Mouse (Mus musculus): ENCODE data around the gene Etl4. TPM values are rescaled to one million over a fixed set of nuclear protein-coding genes. Genes with fewer than 3 reads are reported as not detected.

Etl4 gene
- polyA plus RNA-seq, 1 experiment from 2014 or later, result 16.1 TPM

DNA sequence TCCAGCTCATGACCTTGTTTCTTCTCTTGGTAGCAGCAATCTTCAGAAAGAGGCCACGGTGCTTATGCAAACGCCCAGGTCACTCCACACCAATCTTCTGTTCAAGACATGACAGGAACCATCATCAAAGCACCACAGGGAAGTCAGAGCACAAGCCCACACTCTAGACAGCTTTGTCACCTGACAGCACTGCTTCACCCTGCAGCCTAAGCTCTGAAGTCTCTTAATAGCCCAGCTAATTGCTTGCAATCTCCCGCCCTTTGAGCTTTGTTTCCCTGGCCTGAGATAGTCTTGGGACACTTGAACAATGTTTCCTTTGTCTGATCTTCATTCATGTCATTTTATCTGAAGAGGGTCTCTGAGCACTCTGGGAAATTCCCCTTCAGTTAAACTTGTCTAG is 779.8 kb downstream of the Etl4 start:
- 24% methylated on average over 3 of the region's 3 CpGs for WGBS
- Histone ChIP-seq H3K9me3 (ENCODE audit: control insufficient read depth) (no peaks in the 10 kb centered on the region), H3K9ac (ENCODE audit: low read depth, low read length) (no peak overlapping the region), H3K36me3 (ENCODE audit: control insufficient read depth, insufficient read depth) (no peaks in the 10 kb centered on the region), H3K27me3 (replicated peaks; ENCODE audit: control insufficient read depth, insufficient read depth, low read length) (no peaks in the 10 kb centered on the region), H3K27ac (ENCODE audit: low read depth, low read length) (peak overlapping the region; percentile 81; the same call in 1 of the 2 replicates), H3K4me3 (ENCODE audit: low read depth, low read length) (no peak overlapping the region), H3K4me2 (replicated peaks; ENCODE audit: low read depth) (no peak overlapping the region), H3K4me1 (replicated peaks; ENCODE audit: control insufficient read depth, insufficient read depth, low read length) (peaks cover 18% of the 10 kb centered on the region; the same call in 1 of the 2 replicates)
- peak; percentile 93 for ATAC-seq
- TF ChIP-seq CTCF (IDR thresholded peaks at IDR 0.05; ENCODE audit: low read depth), result no peak

- no peak overlapping the region for H3K4me3 ChIP-seq (ENCODE audit: low read depth, low read length)
Observed at GRCm38 (mm10) chr2:20692898-20693297, 783.3 kb downstream of the Etl4 start.

DNA sequence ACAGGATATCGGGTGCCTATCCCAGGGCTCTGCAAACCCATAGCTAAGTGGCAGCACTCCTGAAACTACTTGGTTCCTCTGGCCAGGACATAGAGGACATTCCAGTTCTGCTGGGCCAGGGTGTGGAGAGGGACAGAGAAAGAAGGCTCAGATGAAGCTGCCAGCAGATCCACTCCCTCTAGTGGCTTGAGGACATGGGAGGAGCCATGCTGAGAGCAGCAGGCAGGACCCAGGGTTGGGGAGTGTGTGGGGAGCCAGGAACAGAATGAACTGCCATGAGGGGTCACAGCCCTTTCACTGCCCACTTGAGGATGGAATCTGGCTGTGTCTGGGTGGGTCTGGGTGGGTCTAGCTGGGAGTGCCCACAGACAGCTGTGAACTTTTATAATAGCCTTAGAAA is 784.2 kb downstream of the Etl4 start:
- Histone ChIP-seq H3K4me1 (replicated peaks; ENCODE audit: control insufficient read depth, insufficient read depth, low read length) (peaks cover 18% of the 10 kb centered on the region; the same call in 1 of the 2 replicates), H3K9ac (ENCODE audit: low read depth, low read length) (no peak overlapping the region), H3K36me3 (ENCODE audit: control insufficient read depth, insufficient read depth) (no peaks in the 10 kb centered on the region), H3K9me3 (ENCODE audit: control insufficient read depth) (no peaks in the 10 kb centered on the region), H3K27me3 (replicated peaks; ENCODE audit: control insufficient read depth, insufficient read depth, low read length) (no peaks in the 10 kb centered on the region), H3K4me3 (ENCODE audit: low read depth, low read length) (no peak overlapping the region), H3K4me2 (replicated peaks; ENCODE audit: low read depth) (no peak overlapping the region), H3K27ac (ENCODE audit: low read depth, low read length) (peak overlapping the region; percentile 60)
- peak; percentile 70 for TF ChIP-seq CTCF (IDR thresholded peaks at IDR 0.05; ENCODE audit: low read depth)
- 75% methylated on average over 1 of the region's 1 CpGs for WGBS
- ATAC-seq, result no peak

More at GRCm38 (mm10) chr2:20692898-20693297, 783.3 kb downstream of the Etl4 start:
- no peaks in the 10 kb centered on the region for H3K27me3 ChIP-seq (replicated peaks; ENCODE audit: control insufficient read depth, insufficient read depth, low read length)
- H3K9me3 ChIP-seq (ENCODE audit: control insufficient read depth), result no peaks in the 10 kb centered on the region
- peaks cover 18% of the 10 kb centered on the region; the same call in 1 of the 2 replicates for H3K4me1 ChIP-seq (replicated peaks; ENCODE audit: control insufficient read depth, insufficient read depth, low read length)
- TF ChIP-seq CTCF (IDR thresholded peaks at IDR 0.05; ENCODE audit: low read depth), result no peak
- peak overlapping the region; percentile 60; the same call in 1 of the 2 replicates for H3K27ac ChIP-seq (ENCODE audit: low read depth, low read length)
- 35% methylated on average over 3 of the region's 3 CpGs for WGBS
- peak; percentile 48 for ATAC-seq
- no peak overlapping the region for H3K4me2 ChIP-seq (replicated peaks; ENCODE audit: low read depth)
- no peak overlapping the region for H3K9ac ChIP-seq (ENCODE audit: low read depth, low read length)
- no peaks in the 10 kb centered on the region for H3K36me3 ChIP-seq (ENCODE audit: control insufficient read depth, insufficient read depth)

DNA sequence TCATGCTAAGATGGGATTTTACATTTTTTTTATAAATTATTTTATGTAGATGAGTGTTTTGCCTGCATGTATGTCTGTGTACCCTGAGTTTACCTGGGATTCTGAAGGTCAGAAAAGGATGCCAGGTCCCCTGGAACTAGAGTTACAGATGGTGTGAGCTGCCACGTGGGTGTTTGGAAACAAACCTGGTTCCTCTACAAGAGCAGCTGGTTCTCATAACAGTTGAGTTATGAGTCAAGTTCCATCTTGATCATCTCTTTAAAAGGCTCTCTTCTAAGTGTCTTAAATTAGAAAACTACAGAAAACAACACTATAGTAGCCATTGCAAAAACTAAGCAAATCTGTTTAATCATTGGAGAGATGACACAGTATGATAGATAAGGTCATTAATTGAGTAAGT is 788.1 kb downstream of the Etl4 start:
- no peak for TF ChIP-seq CTCF (IDR thresholded peaks at IDR 0.05; ENCODE audit: low read depth)
- Histone ChIP-seq H3K4me2 (replicated peaks; ENCODE audit: low read depth) (no peak overlapping the region), H3K27me3 (replicated peaks; ENCODE audit: control insufficient read depth, insufficient read depth, low read length) (no peaks in the 10 kb centered on the region), H3K4me1 (replicated peaks; ENCODE audit: control insufficient read depth, insufficient read depth, low read length) (0 out of 2 replicates have a peak, but pooled peaks cover 5% of the 10 kb centered on the region), H3K9me3 (ENCODE audit: control insufficient read depth) (no peaks in the 10 kb centered on the region), H3K27ac (ENCODE audit: low read depth, low read length) (no peak overlapping the region), H3K36me3 (ENCODE audit: control insufficient read depth, insufficient read depth) (no peaks in the 10 kb centered on the region), H3K9ac (ENCODE audit: low read depth, low read length) (no peak overlapping the region), H3K4me3 (ENCODE audit: low read depth, low read length) (no peak overlapping the region)
- whole genome bisulfite sequencing, result 61% methylated on average over 1 of the region's 1 CpGs
- ATAC-seq, result no peak

DNA sequence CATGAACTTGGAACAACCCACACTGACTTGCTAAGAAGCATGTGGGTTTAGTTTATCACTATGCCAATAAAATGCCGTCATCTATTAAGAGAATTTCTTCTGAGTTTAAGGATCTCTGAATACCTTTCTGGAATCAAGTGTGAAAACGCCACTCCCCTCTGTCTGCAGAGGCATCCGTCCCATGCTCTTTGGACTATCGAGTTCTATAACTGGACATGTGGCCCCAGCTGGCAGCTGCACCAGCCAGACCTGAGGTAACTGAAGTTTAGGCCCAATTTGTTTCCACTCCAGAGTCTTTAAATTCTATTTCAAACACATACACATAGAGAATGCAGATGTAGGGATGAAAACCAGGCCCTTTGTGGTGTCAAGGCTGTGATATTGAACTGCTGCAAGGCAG is 795.5 kb downstream of the Etl4 start:
- no peak for TF ChIP-seq CTCF (IDR thresholded peaks at IDR 0.05; ENCODE audit: low read depth)
- no peak overlapping the region for H3K9ac ChIP-seq (ENCODE audit: low read depth, low read length)
- no peak overlapping the region for H3K4me3 ChIP-seq (ENCODE audit: low read depth, low read length)
- ATAC-seq, result peak; percentile 78
- H3K27me3 ChIP-seq (replicated peaks; ENCODE audit: control insufficient read depth, insufficient read depth, low read length), result no peaks in the 10 kb centered on the region
- peak overlapping the region; percentile 47; the same call in 1 of the 2 replicates for H3K27ac ChIP-seq (ENCODE audit: low read depth, low read length)
- WGBS, result 23% methylated on average over 4 of the region's 4 CpGs
- H3K36me3 ChIP-seq (ENCODE audit: control insufficient read depth, insufficient read depth), result peaks cover 2% of the 10 kb centered on the region; the same call in 1 of the 2 replicates
- H3K4me1 ChIP-seq (replicated peaks; ENCODE audit: control insufficient read depth, insufficient read depth, low read length), result no peaks in the 10 kb centered on the region; the same call in 1 of the 2 replicates
- H3K9me3 ChIP-seq (ENCODE audit: control insufficient read depth), result no peaks in the 10 kb centered on the region
- H3K4me2 ChIP-seq (replicated peaks; ENCODE audit: low read depth), result no peak overlapping the region

DNA sequence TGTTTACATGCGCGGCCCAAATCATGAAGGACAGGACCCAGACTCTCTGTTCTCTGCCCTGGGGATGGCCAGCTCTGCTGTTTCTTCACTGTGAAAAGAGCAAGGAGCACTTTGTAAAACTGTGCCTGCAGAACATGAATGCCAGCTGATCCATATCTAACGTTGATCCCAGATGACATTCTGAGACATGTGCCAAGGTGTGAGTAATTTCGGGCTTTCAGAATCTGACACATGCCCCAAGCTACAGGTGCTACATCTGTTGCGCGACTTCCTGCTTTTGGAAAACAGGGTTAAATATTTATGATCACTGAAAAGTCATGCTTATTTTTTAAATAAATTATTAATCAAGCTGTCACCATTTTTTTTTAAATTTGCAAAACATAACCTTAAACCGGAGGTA is 801.0 kb downstream of the Etl4 start:
- Histone ChIP-seq H3K27ac (ENCODE audit: low read depth, low read length) (peak overlapping the region; percentile 60; the same call in 1 of the 2 replicates), H3K4me1 (replicated peaks; ENCODE audit: control insufficient read depth, insufficient read depth, low read length) (no peaks in the 10 kb centered on the region; the same call in 1 of the 2 replicates), H3K36me3 (ENCODE audit: control insufficient read depth, insufficient read depth) (peaks cover 6% of the 10 kb centered on the region; the same call in 1 of the 2 replicates), H3K27me3 (replicated peaks; ENCODE audit: control insufficient read depth, insufficient read depth, low read length) (no peaks in the 10 kb centered on the region), H3K4me3 (ENCODE audit: low read depth, low read length) (no peak overlapping the region), H3K9ac (ENCODE audit: low read depth, low read length) (no peak overlapping the region), H3K4me2 (replicated peaks; ENCODE audit: low read depth) (no peak overlapping the region), H3K9me3 (ENCODE audit: control insufficient read depth) (no peaks in the 10 kb centered on the region)
- TF ChIP-seq CTCF (IDR thresholded peaks at IDR 0.05; ENCODE audit: low read depth), result no peak
- ATAC-seq, result no peak
- 79% methylated on average over 7 of the region's 7 CpGs for WGBS
